Mouse (Mus musculus): ENCODE results near the gene Gpr4.
A peak's percentile ranks its signal among the peaks of the same experiment; 100 is the strongest.

The Gpr4 gene

DNA sequence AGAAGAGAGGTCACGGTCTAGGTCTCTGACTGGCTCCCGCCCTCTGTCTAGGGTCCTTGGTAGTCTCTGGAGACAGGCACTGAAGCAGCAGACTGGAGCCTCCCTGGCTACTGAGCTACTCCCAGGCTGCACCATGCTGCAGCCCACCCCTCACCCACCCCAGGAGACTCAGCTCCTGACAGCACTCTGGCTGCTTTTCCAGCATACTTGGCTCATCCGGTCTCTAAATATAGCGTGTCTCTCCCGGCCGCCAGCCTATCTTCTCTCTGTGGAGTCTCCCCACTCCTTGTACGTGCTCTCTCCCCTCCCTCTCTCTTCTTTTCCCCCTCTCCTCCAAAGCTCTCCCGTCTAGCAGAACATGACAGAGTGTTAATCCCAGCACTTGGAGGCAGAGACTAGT, 42.2 kb upstream of the Gpr4 start:
- H3K27me3 ChIP-seq (ENCODE audit: insufficient read depth, low read length): peaks cover 20% of the 10 kb centered on the region
- no peaks in the 10 kb centered on the region for H3K36me3 ChIP-seq (ENCODE audit: insufficient read depth, low read length)
- TF ChIP-seq CTCF (conservative IDR thresholded peaks at IDR 0.05; ENCODE audit: low read length): no peak
- TF ChIP-seq POU5F1 (IDR thresholded peaks at IDR 0.05; ENCODE audit: borderline replicate concordance, low read length): no peak
- no peak for TF ChIP-seq NANOG (IDR thresholded peaks at IDR 0.05; ENCODE audit: borderline replicate concordance, low read length)
- no peak overlapping the region for H3K4me3 ChIP-seq (replicated peaks; ENCODE audit: low read length)
- H3K9me3 ChIP-seq (ENCODE audit: low read length): no peaks in the 10 kb centered on the region
- peaks cover 56% of the 10 kb centered on the region for H3K4me1 ChIP-seq (replicated peaks; ENCODE audit: low read depth, low read length)

DNA sequence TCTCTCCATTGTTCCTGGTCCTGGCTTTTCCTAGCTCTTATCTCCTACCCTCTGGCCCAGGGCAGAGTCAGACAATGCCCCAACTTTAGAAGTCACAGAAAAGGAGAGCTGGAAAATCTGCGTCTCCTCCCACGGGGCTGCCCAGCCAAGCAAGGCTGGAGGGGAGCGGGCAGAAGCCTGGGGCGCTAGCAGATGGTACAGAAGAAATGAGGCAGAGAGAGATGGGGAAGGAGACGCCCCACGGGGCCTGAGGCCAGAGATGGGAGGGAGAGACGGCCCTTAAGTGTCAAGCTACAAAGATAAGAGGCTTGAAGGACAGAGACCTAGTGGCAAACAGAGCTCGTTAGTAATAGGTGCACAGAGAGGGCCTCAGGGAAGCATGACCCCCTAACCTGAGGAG, 40.5 kb upstream of the Gpr4 start:
- Histone ChIP-seq H3K36me3 (ENCODE audit: insufficient read depth, low read length) (no peaks in the 10 kb centered on the region), H3K9me3 (ENCODE audit: low read length) (no peaks in the 10 kb centered on the region)
- TF ChIP-seq NANOG (IDR thresholded peaks at IDR 0.05; ENCODE audit: borderline replicate concordance, low read length): no peak
- no peak for TF ChIP-seq POU5F1 (IDR thresholded peaks at IDR 0.05; ENCODE audit: borderline replicate concordance, low read length)
- no peak for TF ChIP-seq CTCF (conservative IDR thresholded peaks at IDR 0.05; ENCODE audit: low read length)

DNA sequence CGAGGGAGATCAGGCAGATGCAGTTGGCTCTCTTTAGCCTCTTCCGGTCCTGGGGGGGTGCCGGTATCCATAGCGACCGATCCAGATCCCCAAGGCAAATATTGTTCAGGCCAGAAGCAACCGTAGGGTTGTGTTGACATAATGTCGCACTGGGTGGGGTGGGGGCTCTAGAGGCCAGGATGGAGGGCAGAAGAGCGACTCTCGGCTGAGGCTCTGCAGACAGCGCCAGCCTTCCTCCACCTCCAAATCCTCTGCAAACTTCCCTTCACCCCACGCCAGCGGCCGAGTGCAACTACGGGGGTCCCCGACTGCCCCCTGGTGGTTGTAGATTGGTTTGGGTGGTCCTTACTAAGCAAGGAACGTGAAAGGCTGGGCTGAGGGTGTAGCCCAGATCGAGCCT, 39.5 kb upstream of the Gpr4 start:
- Histone ChIP-seq H3K4me3 (replicated peaks; ENCODE audit: low read length) (peak overlapping the region; percentile 55; the same call in 1 of the 2 replicates), H3K9me3 (ENCODE audit: low read length) (no peaks in the 10 kb centered on the region), H3K4me1 (replicated peaks; ENCODE audit: low read depth, low read length) (peaks cover 58% of the 10 kb centered on the region), H3K27me3 (ENCODE audit: insufficient read depth, low read length) (peaks cover 27% of the 10 kb centered on the region), H3K36me3 (ENCODE audit: insufficient read depth, low read length) (no peaks in the 10 kb centered on the region)
- TF ChIP-seq NANOG (IDR thresholded peaks at IDR 0.05; ENCODE audit: borderline replicate concordance, low read length) (no peak), CTCF (conservative IDR thresholded peaks at IDR 0.05; ENCODE audit: low read length) (peak; percentile 79)

More for the DNA sequence above, 40.5 kb upstream of the Gpr4 start:
- Histone ChIP-seq H3K4me1 (replicated peaks; ENCODE audit: low read depth, low read length) (peaks cover 49% of the 10 kb centered on the region), H3K4me3 (replicated peaks; ENCODE audit: low read length) (0 out of 2 replicates have a peak overlapping the region, but pooled peaks have one; percentile 55), H3K27me3 (ENCODE audit: insufficient read depth, low read length) (peaks cover 16% of the 10 kb centered on the region)

DNA sequence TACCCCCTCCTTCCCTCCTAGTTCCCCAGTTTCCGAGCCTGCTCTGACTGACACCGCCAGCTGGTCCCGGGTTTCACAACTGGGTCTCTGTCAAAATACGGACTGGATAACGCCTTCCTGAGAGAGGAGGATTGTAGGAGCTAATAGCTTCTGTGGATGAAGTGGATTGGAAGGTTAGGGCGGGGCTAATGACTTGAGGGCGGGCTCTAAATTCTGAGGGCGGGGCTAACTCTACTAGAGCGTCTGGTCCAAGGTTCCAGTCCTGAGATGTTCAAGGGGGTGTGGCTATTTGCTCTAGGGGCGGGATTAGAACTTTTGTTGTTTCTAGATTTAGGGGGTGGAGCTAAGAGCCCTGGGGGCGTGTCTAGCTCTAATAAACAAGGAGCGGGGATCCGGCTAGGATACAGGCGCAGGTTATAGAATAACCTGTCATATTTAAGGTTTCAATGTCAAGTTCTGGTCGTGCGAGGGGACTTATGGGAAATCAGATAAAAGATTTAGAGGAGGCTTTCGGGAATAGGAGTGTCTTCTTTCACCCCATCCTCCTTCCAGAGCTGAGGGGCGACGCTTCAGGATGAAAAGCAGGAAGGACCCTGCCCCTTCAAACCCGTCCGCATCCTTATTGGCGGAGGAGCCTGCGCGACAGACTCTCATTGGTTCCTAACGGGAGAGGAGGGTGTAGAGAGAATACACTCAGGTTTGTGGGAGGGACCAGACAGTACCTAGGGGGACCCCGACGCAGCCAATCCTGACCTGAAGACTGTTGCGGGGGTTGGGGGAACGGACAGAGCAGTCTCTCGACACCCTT, 36.4 kb upstream of the Gpr4 start, which contains the start of gene Eml2:
Eml2 (plus strand) TSS at position 714 of the 808 bp plus-strand sequence.
- no peaks in the 10 kb centered on the region for H3K9me3 ChIP-seq (ENCODE audit: low read length)
- peaks cover 26% of the 10 kb centered on the region for H3K27me3 ChIP-seq (ENCODE audit: insufficient read depth, low read length)
- peaks cover 66% of the 10 kb centered on the region for H3K4me1 ChIP-seq (replicated peaks; ENCODE audit: low read depth, low read length)
- H3K4me3 ChIP-seq (replicated peaks; ENCODE audit: low read length): peak within 1 kb of the TSS; percentile 77
- TF ChIP-seq NANOG (IDR thresholded peaks at IDR 0.05; ENCODE audit: borderline replicate concordance, low read length) (no peak), CTCF (conservative IDR thresholded peaks at IDR 0.05; ENCODE audit: low read length) (no peak), POU5F1 (IDR thresholded peaks at IDR 0.05; ENCODE audit: borderline replicate concordance, low read length) (no peak)
- H3K36me3 ChIP-seq (ENCODE audit: insufficient read depth, low read length): no peaks in the 10 kb centered on the region

DNA sequence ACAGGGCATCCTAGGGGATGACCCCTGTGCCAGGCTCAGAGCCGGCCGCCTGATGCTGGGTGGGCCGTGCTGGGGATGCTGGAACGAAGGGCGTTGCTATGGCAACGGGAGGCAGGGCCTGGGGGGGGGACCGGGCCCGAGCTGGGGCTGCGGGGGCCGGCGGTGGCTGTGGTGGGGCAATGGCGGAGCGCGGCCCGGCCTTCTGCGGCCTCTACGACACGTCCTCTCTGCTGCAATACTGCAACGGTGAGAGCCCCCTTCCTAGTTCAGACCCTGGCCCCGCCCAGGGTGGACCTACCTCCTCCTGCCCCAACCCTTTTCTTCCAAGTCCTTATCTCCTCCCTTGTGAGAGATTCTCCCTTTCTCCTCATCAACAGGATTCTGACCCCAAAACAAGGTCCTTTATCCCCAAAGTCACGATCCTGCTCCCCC, 35.8 kb upstream of the Gpr4 start:
- peak overlapping the region; percentile 77 for H3K4me3 ChIP-seq (replicated peaks; ENCODE audit: low read length)
- no peak for TF ChIP-seq POU5F1 (IDR thresholded peaks at IDR 0.05; ENCODE audit: borderline replicate concordance, low read length)
- TF ChIP-seq NANOG (IDR thresholded peaks at IDR 0.05; ENCODE audit: borderline replicate concordance, low read length): no peak
- TF ChIP-seq CTCF (conservative IDR thresholded peaks at IDR 0.05; ENCODE audit: low read length): no peak
- peaks cover 69% of the 10 kb centered on the region for H3K4me1 ChIP-seq (replicated peaks; ENCODE audit: low read depth, low read length)
- H3K27me3 ChIP-seq (ENCODE audit: insufficient read depth, low read length): peaks cover 26% of the 10 kb centered on the region
- no peaks in the 10 kb centered on the region for H3K36me3 ChIP-seq (ENCODE audit: insufficient read depth, low read length)
- H3K9me3 ChIP-seq (ENCODE audit: low read length): no peaks in the 10 kb centered on the region

DNA sequence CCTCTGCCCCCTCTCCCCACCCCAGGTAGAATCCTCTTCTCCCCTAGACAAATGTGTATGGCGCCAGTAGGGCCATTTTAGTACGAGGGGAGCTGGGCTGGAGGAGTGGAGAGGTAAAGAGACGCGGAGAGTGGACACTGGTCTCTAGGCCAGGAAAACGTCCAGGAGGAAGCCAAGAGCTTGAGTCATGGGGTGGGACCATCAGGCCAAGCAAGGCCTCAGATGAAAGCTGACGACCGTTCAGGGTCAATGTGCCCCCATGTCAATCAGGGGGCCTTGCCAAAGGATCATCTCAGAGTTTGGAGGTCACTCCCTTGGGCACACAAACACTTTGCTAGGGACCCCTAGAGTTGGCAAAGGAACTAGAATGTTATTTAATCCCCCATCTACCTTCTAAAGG, 35.1 kb upstream of the Gpr4 start:
- no peak for TF ChIP-seq CTCF (conservative IDR thresholded peaks at IDR 0.05; ENCODE audit: low read length)
- no peak for TF ChIP-seq POU5F1 (IDR thresholded peaks at IDR 0.05; ENCODE audit: borderline replicate concordance, low read length)
- TF ChIP-seq NANOG (IDR thresholded peaks at IDR 0.05; ENCODE audit: borderline replicate concordance, low read length): no peak
- H3K9me3 ChIP-seq (ENCODE audit: low read length): no peaks in the 10 kb centered on the region
- no peaks in the 10 kb centered on the region for H3K36me3 ChIP-seq (ENCODE audit: insufficient read depth, low read length)
- no peak overlapping the region for H3K4me3 ChIP-seq (replicated peaks; ENCODE audit: low read length)
- H3K27me3 ChIP-seq (ENCODE audit: insufficient read depth, low read length): peaks cover 26% of the 10 kb centered on the region
- H3K4me1 ChIP-seq (replicated peaks; ENCODE audit: low read depth, low read length): peaks cover 69% of the 10 kb centered on the region

DNA sequence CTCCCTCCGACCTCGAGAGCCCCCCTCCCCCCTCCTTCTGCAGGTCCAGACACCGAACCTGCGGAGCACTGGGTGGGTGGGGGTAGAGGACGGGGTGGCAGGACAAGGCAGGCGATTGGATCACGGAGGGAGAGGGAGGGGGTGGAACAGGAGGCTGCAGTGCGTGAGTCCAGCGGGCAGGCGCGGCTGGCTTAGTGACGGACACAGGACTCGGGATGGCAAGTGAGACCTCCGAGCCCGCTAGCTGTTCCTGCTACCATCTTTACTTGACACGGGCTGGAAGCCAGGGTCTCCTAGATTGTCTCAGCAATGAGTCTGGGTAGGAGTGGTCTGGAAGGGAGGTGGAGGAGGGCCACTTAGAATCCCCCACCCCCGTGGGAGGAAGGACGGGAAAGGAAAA, 34.3 kb upstream of the Gpr4 start:
- Histone ChIP-seq H3K9me3 (ENCODE audit: low read length) (no peaks in the 10 kb centered on the region), H3K27me3 (ENCODE audit: insufficient read depth, low read length) (peaks cover 26% of the 10 kb centered on the region), H3K36me3 (ENCODE audit: insufficient read depth, low read length) (0 out of 2 replicates have a peak, but pooled peaks cover 6% of the 10 kb centered on the region), H3K4me1 (replicated peaks; ENCODE audit: low read depth, low read length) (peaks cover 69% of the 10 kb centered on the region), H3K4me3 (replicated peaks; ENCODE audit: low read length) (peak overlapping the region; percentile 43)
- TF ChIP-seq CTCF (conservative IDR thresholded peaks at IDR 0.05; ENCODE audit: low read length) (no peak), POU5F1 (IDR thresholded peaks at IDR 0.05; ENCODE audit: borderline replicate concordance, low read length) (no peak), NANOG (IDR thresholded peaks at IDR 0.05; ENCODE audit: borderline replicate concordance, low read length) (no peak)

DNA sequence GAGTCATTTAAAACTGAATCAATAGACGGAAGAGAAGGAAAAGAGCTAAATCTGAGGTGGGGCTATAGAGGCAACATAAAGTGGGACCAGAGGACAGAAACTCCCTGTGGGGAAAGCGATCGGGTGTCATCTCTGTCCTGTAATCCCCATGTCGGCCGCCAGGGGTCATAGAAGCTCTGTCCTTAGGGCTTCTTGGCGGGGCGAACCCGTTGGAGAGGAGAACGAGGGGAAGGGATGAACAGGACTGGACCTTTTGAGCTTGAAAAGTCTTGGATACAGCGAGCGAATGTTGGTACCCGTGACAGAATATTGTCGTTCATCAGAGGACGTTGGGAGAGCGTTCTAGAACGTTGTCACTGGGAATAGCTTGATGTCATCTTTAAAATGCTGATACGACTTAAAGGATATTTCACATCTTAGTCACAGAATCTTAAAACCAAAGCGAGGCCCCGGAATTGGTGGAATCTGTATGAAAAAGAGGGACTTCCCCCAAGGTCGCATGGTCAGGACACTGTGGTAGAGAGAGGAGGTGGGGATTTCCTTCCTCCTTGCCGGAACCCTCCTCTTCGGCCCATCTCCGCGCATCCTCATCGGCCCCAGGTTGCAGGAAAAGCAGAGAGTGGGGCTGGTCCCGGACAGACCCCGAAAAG, 33.8 kb upstream of the Gpr4 start:
- Histone ChIP-seq H3K4me1 (replicated peaks; ENCODE audit: low read depth, low read length) (peaks cover 69% of the 10 kb centered on the region), H3K36me3 (ENCODE audit: insufficient read depth, low read length) (0 out of 2 replicates have a peak, but pooled peaks cover 6% of the 10 kb centered on the region), H3K27me3 (ENCODE audit: insufficient read depth, low read length) (peaks cover 26% of the 10 kb centered on the region), H3K4me3 (replicated peaks; ENCODE audit: low read length) (peak overlapping the region; percentile 66), H3K9me3 (ENCODE audit: low read length) (no peaks in the 10 kb centered on the region)
- no peak for TF ChIP-seq POU5F1 (IDR thresholded peaks at IDR 0.05; ENCODE audit: borderline replicate concordance, low read length)
- TF ChIP-seq CTCF (conservative IDR thresholded peaks at IDR 0.05; ENCODE audit: low read length): peak; percentile 88

Data from E14TG2a.4 (cell line).